Mouse (Mus musculus) hindbrain, embryonic 12.5 days (tissue): ENCODE data around the gene Mark1. TPM values are rescaled to one million over a fixed set of nuclear protein-coding genes. Genes with fewer than 3 reads are reported as not detected.
A peak's percentile ranks its signal among the peaks of the same experiment; 100 is the strongest.

Experiments
- ATAC-seq: fragments of 200-750 bp; cut with Nextera tagmentation; 2 replicates; pipeline ENCODE4 v1.8.0; 2017; ENCODE audit warnings: moderate TSS enrichment; ENCODE audit not compliant: low FRiP score
- H3K27ac ChIP-seq: fragments of 300-500 bp; sonication (generic); 2 replicates; pipeline ENCODE4 v1.5.1; 2016; ENCODE audit warnings: mild to moderate bottlenecking
- H3K27me3 ChIP-seq: fragments of 300-500 bp; sonication (generic); 2 replicates; pipeline ENCODE4 v1.6.1; 2016; ENCODE audit warnings: mild to moderate bottlenecking
- H3K36me3 ChIP-seq: fragments of 300-500 bp; sonication (generic); 2 replicates; pipeline ENCODE4 v1.6.1; 2016; ENCODE audit warnings: mild to moderate bottlenecking
- H3K4me1 ChIP-seq: fragments of 300-500 bp; sonication (generic); 2 replicates; pipeline ENCODE4 v1.6.1; 2016
- H3K4me2 ChIP-seq: fragments of 300-500 bp; sonication (generic); replicated peaks from 2 replicates; pipeline ENCODE4 v1.6.1; 2016; ENCODE audit warnings: mild to moderate bottlenecking
- H3K4me3 ChIP-seq: fragments of 300-500 bp; sonication (generic); 2 replicates; pipeline ENCODE4 v1.5.1; 2016; ENCODE audit warnings: mild to moderate bottlenecking
- H3K9ac ChIP-seq: fragments of 300-500 bp; sonication (generic); 2 replicates; pipeline ENCODE4 v1.6.1; 2016; ENCODE audit warnings: mild to moderate bottlenecking, moderate library complexity
- H3K9me3 ChIP-seq: fragments of 300-500 bp; sonication (generic); replicated peaks from 2 replicates; pipeline ENCODE4 v1.6.1; 2016; ENCODE audit warnings: mild to moderate bottlenecking
- WGBS: fragments of 180-500 bp; shearing (Covaris S2); methylation state at CpG from one replicate; pipeline ENCODE4 v1.1.7; 2016; 5-methylcytosine and 5-hydroxymethylcytosine counted together
- polyA plus RNA-seq: library from polyadenylated mRNA; unstranded; fragments of >200 nt; fragmentation: Nextera tagmentation; extraction: Ambion mirVana; gene quantifications from 2 replicates; pipeline ENCODE4 v1.2.1, GENCODE M21; 2016

The Mark1 gene
- polyA plus RNA-seq, 1 experiment from 2014 or later, result 7.5 TPM

- no peak overlapping the region for H3K27ac ChIP-seq
- no peaks in the 10 kb centered on the region for H3K9me3 ChIP-seq
- no peaks in the 10 kb centered on the region for H3K36me3 ChIP-seq
- H3K9ac ChIP-seq, result no peak overlapping the region
- no peak for ATAC-seq
- no peak overlapping the region for H3K4me3 ChIP-seq
- peaks cover 6% of the 10 kb centered on the region; the same call in 1 of the 2 replicates for H3K4me1 ChIP-seq
- WGBS, result 57% methylated on average over 3 of the region's 3 CpGs
- H3K27me3 ChIP-seq, result no peaks in the 10 kb centered on the region
- no peak overlapping the region for H3K4me2 ChIP-seq
Observed at GRCm38 (mm10) chr1:184860276-184860675, 139.1 kb downstream of the Mark1 start.

DNA sequence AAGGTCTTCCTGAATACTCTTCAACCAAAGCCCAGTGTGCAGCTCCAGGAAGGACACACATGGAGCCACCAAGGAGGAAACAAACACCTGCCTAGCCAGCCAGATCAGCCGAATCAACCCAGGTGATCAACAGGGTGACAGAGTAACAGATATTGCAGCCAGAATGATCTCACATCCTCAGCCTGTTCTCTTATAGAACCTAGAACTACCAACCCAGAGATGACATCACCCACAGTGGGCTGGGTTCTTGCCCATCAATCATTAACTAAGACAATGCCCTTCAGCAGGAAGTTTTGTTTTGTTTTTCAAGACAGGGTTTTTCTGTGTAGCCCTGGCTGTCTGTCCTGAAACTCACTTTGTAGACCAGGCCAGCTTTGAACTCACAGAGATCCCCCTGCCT lies 141.1 kb downstream of the Mark1 start:
- no peak for ATAC-seq
- no peaks in the 10 kb centered on the region for H3K27me3 ChIP-seq
- WGBS, result 95% methylated on average over 1 of the region's 1 CpGs
- no peaks in the 10 kb centered on the region for H3K9me3 ChIP-seq
- no peak overlapping the region for H3K9ac ChIP-seq
- no peaks in the 10 kb centered on the region for H3K4me1 ChIP-seq
- H3K36me3 ChIP-seq, result no peaks in the 10 kb centered on the region
- H3K4me2 ChIP-seq, result no peak overlapping the region
- no peak overlapping the region for H3K4me3 ChIP-seq
- H3K27ac ChIP-seq, result no peak overlapping the region

DNA sequence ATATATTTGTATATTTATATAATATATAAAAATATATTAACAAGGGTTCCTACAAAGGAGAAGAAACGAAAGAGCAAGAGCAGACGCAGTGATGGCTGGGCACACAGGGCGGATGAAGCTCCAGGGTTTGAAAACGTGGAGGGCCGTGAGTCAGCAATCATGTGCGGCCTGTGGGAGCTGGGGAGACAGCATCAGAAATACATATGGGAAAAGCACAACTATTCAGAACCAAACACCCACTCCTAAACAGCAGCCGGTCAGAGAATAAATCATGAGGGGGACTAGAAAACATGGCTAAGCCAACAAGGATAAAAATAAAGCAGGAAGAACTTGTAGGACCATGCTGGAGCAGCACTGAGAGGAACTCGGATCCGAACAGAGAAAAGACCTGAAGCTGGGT lies 142.2 kb downstream of the Mark1 start:
- H3K4me1 ChIP-seq, result peaks cover 4% of the 10 kb centered on the region
- ATAC-seq, result no peak
- no peaks in the 10 kb centered on the region for H3K9me3 ChIP-seq
- no peak overlapping the region for H3K4me2 ChIP-seq
- H3K36me3 ChIP-seq, result no peaks in the 10 kb centered on the region
- 91% methylated on average over 9 of the region's 9 CpGs for WGBS
- H3K4me3 ChIP-seq, result no peak overlapping the region
- H3K9ac ChIP-seq, result no peak overlapping the region
- no peak overlapping the region for H3K27ac ChIP-seq
- H3K27me3 ChIP-seq, result no peaks in the 10 kb centered on the region

DNA sequence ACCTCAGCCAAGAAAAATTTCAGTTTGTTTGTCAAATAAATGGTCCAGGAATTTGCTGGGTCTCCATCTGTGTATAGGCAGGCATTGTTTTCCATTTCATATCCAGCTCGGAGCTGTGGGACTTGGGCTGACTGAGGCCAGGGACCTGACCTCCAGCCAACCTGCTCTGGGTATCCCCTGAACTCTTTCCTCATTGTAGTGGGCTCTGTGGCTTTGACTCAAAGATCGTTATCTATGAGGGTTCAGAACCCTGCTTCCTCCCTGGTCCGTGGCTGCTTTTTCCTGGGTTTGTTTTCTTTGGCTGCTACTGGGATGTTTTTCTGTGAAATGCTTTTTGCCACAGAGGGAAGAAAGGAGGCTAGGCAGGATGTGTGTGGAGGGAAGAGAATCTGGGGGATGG lies 145.4 kb downstream of the Mark1 start:
- Histone ChIP-seq H3K9ac (no peak overlapping the region), H3K27ac (no peak overlapping the region), H3K4me3 (no peak overlapping the region), H3K4me2 (no peak overlapping the region), H3K27me3 (peaks cover 11% of the 10 kb centered on the region), H3K4me1 (peaks cover 10% of the 10 kb centered on the region), H3K9me3 (no peaks in the 10 kb centered on the region), H3K36me3 (no peaks in the 10 kb centered on the region)
- 51% methylated on average over 3 of the region's 3 CpGs for WGBS
- ATAC-seq, result no peak

DNA sequence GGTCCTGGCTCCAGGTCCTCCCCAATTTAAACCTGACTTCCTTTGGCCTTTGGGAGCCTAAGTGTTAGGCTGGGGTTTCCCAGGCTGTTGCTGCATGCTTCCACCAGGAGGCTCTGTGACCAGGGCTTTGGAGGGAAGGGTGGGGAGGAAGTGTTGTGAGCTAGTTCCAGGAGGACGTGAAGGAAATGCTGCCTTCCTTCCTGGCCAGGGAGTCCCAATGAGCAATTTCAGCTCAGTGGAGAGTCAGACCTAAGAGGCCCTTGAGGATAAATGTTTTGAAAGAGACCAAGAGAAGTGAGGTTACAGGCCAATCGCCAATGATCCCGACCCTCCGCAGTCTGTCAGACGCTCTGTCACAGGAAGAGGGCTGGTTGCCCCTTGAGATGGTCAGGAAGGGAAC lies 146.0 kb downstream of the Mark1 start:
- Histone ChIP-seq H3K9ac (no peak overlapping the region), H3K4me3 (no peak overlapping the region)
- WGBS, result 26% methylated on average over 5 of the region's 5 CpGs

DNA sequence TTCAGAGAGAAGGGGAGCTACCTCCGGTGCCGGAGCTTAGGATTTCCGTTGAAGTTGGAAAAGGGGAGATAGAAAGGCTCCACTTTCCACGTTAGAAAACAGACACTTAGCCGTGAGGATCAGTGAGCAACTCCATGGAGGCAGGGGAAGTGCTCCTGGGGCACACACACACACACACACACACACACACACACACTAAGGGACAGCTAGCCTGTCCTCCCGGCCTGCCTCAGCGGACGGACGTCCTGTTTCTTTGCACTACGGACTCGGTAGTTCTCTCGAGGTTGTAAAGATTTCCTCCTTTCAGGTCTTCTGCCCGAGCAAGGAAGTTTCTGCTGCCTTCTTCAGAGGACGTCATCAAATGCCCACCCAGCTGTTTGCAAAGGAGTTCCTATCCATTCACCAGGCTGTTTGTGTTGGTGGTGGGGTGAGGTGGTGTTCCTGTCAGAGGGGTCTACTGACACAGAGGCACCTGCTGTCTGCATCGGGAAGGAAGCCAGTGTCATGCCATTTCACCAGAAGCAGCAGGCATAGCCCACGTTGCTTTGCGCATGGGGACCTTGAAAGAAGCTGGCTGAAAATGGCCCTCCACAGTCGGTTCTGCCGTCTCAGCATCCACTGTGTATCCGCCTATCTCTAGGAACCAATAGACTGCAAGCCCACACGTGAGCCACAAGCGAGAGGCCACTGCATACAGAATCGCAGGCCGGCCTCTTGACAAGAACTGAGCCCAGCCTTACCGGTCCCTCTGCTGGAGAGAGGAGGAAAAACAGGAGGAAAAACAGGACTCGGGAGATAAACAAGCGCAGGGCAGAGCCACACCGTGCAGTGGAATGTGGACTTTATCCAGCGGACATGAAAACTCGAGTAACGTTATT lies 147.4 kb downstream of the Mark1 start:
- Histone ChIP-seq H3K27ac (no peak overlapping the region), H3K27me3 (peaks cover 15% of the 10 kb centered on the region), H3K4me3 (no peak overlapping the region), H3K4me1 (peaks cover 10% of the 10 kb centered on the region), H3K9ac (0 out of 2 replicates have a peak overlapping the region, but pooled peaks have one; percentile 18), H3K36me3 (no peaks in the 10 kb centered on the region), H3K4me2 (peak overlapping the region; percentile 45), H3K9me3 (no peaks in the 10 kb centered on the region)
- 21% methylated on average over 31 of the region's 31 CpGs for WGBS
- ATAC-seq, result peak; percentile 92

More for the DNA sequence above, 146.0 kb downstream of the Mark1 start:
- H3K4me1 ChIP-seq, result peaks cover 10% of the 10 kb centered on the region
- H3K36me3 ChIP-seq, result no peaks in the 10 kb centered on the region
- peaks cover 13% of the 10 kb centered on the region for H3K27me3 ChIP-seq
- H3K9me3 ChIP-seq, result no peaks in the 10 kb centered on the region
- H3K27ac ChIP-seq, result no peak overlapping the region; the same call in 1 of the 2 replicates
- peak overlapping the region; percentile 28 for H3K4me2 ChIP-seq
- no peak; the same call in 1 of the 2 replicates for ATAC-seq

DNA sequence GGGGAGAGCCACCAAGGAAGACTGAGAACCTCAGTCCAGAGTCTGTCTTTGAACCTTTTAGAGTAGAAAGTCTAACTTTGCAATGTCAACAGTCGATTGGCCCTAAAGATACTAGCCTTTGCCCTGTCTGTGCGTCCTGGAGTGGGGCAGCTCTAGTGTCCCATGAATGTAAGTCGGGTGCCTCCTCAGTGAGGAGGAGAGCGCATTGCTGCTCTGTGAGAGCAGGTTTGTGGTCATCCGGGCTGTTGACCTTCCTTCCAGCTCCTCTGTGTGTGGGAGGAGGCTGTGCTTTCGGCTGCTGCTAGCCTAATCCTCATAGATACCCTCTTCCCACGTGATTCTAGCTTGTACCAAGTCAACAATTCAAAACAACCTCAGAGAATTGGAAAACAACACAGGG lies 148.2 kb downstream of the Mark1 start:
- no peak overlapping the region for H3K4me3 ChIP-seq
- no peak for ATAC-seq
- H3K4me1 ChIP-seq, result peaks cover 15% of the 10 kb centered on the region
- H3K9me3 ChIP-seq, result no peaks in the 10 kb centered on the region
- no peak overlapping the region for H3K9ac ChIP-seq
- H3K27ac ChIP-seq, result no peak overlapping the region
- 52% methylated on average over 7 of the region's 7 CpGs for WGBS
- no peak overlapping the region for H3K4me2 ChIP-seq
- no peaks in the 10 kb centered on the region for H3K36me3 ChIP-seq
- peaks cover 23% of the 10 kb centered on the region for H3K27me3 ChIP-seq

DNA sequence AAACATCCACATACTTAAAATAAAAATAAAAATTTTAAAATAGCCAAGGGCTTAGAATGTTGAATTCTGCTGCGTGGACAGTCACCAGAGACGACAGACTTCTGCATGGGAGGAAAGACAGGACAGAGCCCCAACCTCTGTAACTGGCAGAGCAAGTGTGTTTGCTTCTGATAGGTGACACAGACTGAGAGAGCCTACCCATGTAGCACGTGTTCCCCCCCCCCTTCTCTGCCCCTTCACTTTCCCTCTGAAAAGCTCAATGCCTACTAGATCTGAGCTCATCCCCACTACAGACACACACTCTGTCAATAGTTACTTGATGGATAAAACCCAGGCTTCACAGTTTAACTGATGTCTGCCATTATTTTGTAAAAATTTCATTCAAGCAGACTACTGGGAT lies 152.4 kb downstream of the Mark1 start:
- no peak overlapping the region for H3K4me3 ChIP-seq
- H3K4me1 ChIP-seq, result peaks cover 25% of the 10 kb centered on the region
- peak overlapping the region; percentile 77; the same call in 1 of the 2 replicates for H3K4me2 ChIP-seq
- no peak overlapping the region for H3K9ac ChIP-seq
- no peak overlapping the region for H3K27ac ChIP-seq
- H3K9me3 ChIP-seq, result no peaks in the 10 kb centered on the region
- 53% methylated on average over 3 of the region's 3 CpGs for WGBS
- ATAC-seq, result no peak
- no peaks in the 10 kb centered on the region for H3K36me3 ChIP-seq
- H3K27me3 ChIP-seq, result peaks cover 23% of the 10 kb centered on the region

Other genes with a start within 250 kb of the Mark1 start
- gene Marc1, start 188.3 kb downstream of the Mark1 start, polyA plus RNA-seq, result not detected in 2 replicates
- 105 and 121 TPM in 2 replicates for gene Marc2, start 153.1 kb downstream of the Mark1 start, polyA plus RNA-seq
- 1.0 TPM in 2 replicates for gene C130074G19Rik, start 116.4 kb downstream of the Mark1 start, polyA plus RNA-seq
- gene Rab3gap2, start 204.5 kb upstream of the Mark1 start, polyA plus RNA-seq, result 27.4 and 28.7 TPM in 2 replicates